Mouse (Mus musculus) heart, postnatal 25 days (tissue): Measurements from ENCODE around the gene Siva1. TPM values are rescaled to one million over a fixed set of nuclear protein-coding genes. Genes with fewer than 3 reads are reported as not detected.

Source experiments
- DNase-seq: peaks from one replicate; pipeline ENCODE4 v3.0.0; 2022; ENCODE audit warnings: low spot score
- intact Hi-C: fragments of 180-260 bp; cut with DNase I; formaldehyde crosslinking; loops from one replicate; pipeline ENCODE4 v1.15.1; 2025
- microRNA-seq: library from miRNA; unstranded; fragments of <30 nt; microRNA quantifications from one replicate; pipeline ENCODE4 v1.2.0, GENCODE M21; 2022
- total RNA-seq, 2 experiments: library from RNA; stranded (reverse); gene quantifications; 2 replicates each; pipeline ENCODE4 v1.2.3; 2021

The Siva1 gene
- total RNA-seq, 2 experiments from 2014 or later: 29.5 to 35.7 TPM

GRCm38 (mm10) chr12:112673576-112674091 is 29.2 kb downstream of the Siva1 start:
- intact Hi-C loops: loop anchor here (2.0 kb wide), 1 partner anchor 15 kb away; no protein-coding TSS in a partner anchor
- no peak for DNase-seq

GRCm38 (mm10) chr12:112674132-112675011 is 29.9 kb downstream of the Siva1 start, which contains the start of gene Akt1:
Gene Akt1, minus strand, starts transcription at chr12:112674884.
- intact Hi-C loops: loop anchor here (2.0 kb wide), 1 partner anchor 16 kb away; no protein-coding TSS in a partner anchor
- DNase-seq: peak; percentile 61

GRCm38 (mm10) chr12:112675245-112676035 is 31.0 kb downstream of the Siva1 start:
- intact Hi-C loops: loop anchor here (2.0 kb wide), 1 partner anchor 17 kb away; no protein-coding TSS in a partner anchor
- peak; percentile 62 for DNase-seq

- no peak for DNase-seq
- intact Hi-C loops: no loop called here
These were observed 32.6 kb downstream of the Siva1 start for GRCm38 (mm10) chr12:112677076-112677475.

GRCm38 (mm10) chr12:112677943-112678554 is 33.6 kb downstream of the Siva1 start:
- intact Hi-C loops: no loop called here
- DNase-seq: no peak

- DNase-seq: peak; percentile 62
- intact Hi-C loops: no loop called here
These were observed 34.1 kb downstream of the Siva1 start, which contains the start of gene Zbtb42 for GRCm38 (mm10) chr12:112678555-112679026. Gene Zbtb42, plus strand, starts transcription at chr12:112678828.

GRCm38 (mm10) chr12:112679027-112679996 is 34.8 kb downstream of the Siva1 start:
- intact Hi-C loops: no loop called here
- no peak for DNase-seq

- no peak for DNase-seq
- intact Hi-C loops: no loop called here
These were observed 38.9 kb downstream of the Siva1 start for GRCm38 (mm10) chr12:112683351-112683750.

GRCm38 (mm10) chr12:112688458-112688857 is 44.0 kb downstream of the Siva1 start:
- no peak for DNase-seq
- intact Hi-C loops: no loop called here

GRCm38 (mm10) chr12:112693185-112694126 is 49.0 kb downstream of the Siva1 start:
- intact Hi-C loops: no loop called here

GRCm38 (mm10) chr12:112694127-112694475 is 49.6 kb downstream of the Siva1 start:
- intact Hi-C loops: no loop called here
- DNase-seq: no peak

More at GRCm38 (mm10) chr12:112693185-112694126, 49.0 kb downstream of the Siva1 start:
- peak; percentile 90 for DNase-seq

GRCm38 (mm10) chr12:112696806-112697425 is 52.4 kb downstream of the Siva1 start:
- intact Hi-C loops: no loop called here
- DNase-seq: no peak

Small RNAs within 50 kb of the gene (microRNA-seq; reads per million reads assigned to microRNA genes)
- not detected for gene Mir6939

Other genes with a start within 250 kb of the Siva1 start
- 10 to 100 TPM; 24.6 to 26.9 TPM for gene A530016L24Rik, start 155.2 kb upstream of the Siva1 start, total RNA-seq
- gene Tmem179, start 127.9 kb upstream of the Siva1 start, total RNA-seq: not detected
- 10 to 100 TPM; 15.8 to 20.0 TPM for gene Inf2, start 55.9 kb upstream of the Siva1 start, total RNA-seq
- gene Adssl1, start 24.6 kb upstream of the Siva1 start, total RNA-seq: 100 to 1,000 TPM; 147 TPM
- gene Akt1, start 30.2 kb downstream of the Siva1 start, total RNA-seq: 100 to 1,000 TPM; 206 to 215 TPM
- 1 to 10 TPM; 6.4 to 6.7 TPM for gene Zbtb42, start 34.1 kb downstream of the Siva1 start, total RNA-seq
- 1 to 10 TPM; 7.7 to 9.8 TPM for gene Cep170b, start 75.8 kb downstream of the Siva1 start, total RNA-seq
- 1 to 10 TPM; 5.6 to 6.9 TPM for gene Pld4, start 116.0 kb downstream of the Siva1 start, total RNA-seq
- gene Ahnak2, start 158.0 kb downstream of the Siva1 start, total RNA-seq: 10 to 100 TPM; 15.3 to 16.5 TPM
- gene Clba1, start 164.3 kb downstream of the Siva1 start, total RNA-seq: 1 to 10 TPM; 1.5 to 1.9 TPM
- 1 to 10 TPM; 6.4 to 7.6 TPM for gene Cdca4, start 184.7 kb downstream of the Siva1 start, total RNA-seq
- under 1 TPM in 1 of 2 experiments, not detected in 1; 0.23 TPM for gene Gpr132, start 223.5 kb downstream of the Siva1 start, total RNA-seq